Mouse (Mus musculus) midbrain, embryonic 11.5 days (tissue): ENCODE measurements at regions not wholly inside any gene's neighbourhood (a gene's known extent, or its start where the extent isn't known, plus 50 kb on each side); places are given as distances from the start of the nearest gene placed in this dataset.

Source experiments
- ATAC-seq: fragments of 200-750 bp; cut with Nextera tagmentation; 2 replicates; pipeline ENCODE4 v1.8.0; 2017; ENCODE audit warnings: moderate TSS enrichment, moderate library complexity; ENCODE audit not compliant: low FRiP score
- DNase-seq: peaks from one replicate; pipeline ENCODE4 v3.0.0; 2015; ENCODE audit warnings: low spot score; ENCODE audit errors: missing footprints
- H3K27ac ChIP-seq: fragments of 300-500 bp; sonication (generic); 2 replicates; pipeline ENCODE4 v1.5.1; 2014; ENCODE audit warnings: low read depth, low read length
- H3K27me3 ChIP-seq: fragments of 300-500 bp; sonication (generic); 2 replicates; pipeline ENCODE4 v1.6.1; 2014; ENCODE audit warnings: mild to moderate bottlenecking, low read length, moderate library complexity, mixed read lengths; ENCODE audit not compliant: control insufficient read depth, insufficient read depth
- H3K36me3 ChIP-seq: fragments of 300-500 bp; sonication (generic); 2 replicates; pipeline ENCODE4 v1.6.1; 2014; ENCODE audit warnings: mild to moderate bottlenecking, low read length, moderate library complexity, mixed read lengths; ENCODE audit not compliant: control insufficient read depth, insufficient read depth
- H3K4me1 ChIP-seq: fragments of 300-500 bp; sonication (generic); 2 replicates; pipeline ENCODE4 v1.6.1; 2014; ENCODE audit warnings: low read length; ENCODE audit not compliant: control insufficient read depth, insufficient read depth
- H3K4me2 ChIP-seq: fragments of 300-500 bp; sonication (generic); 2 replicates; pipeline ENCODE4 v1.6.1; 2014; ENCODE audit warnings: mild to moderate bottlenecking, moderate library complexity
- H3K4me3 ChIP-seq: fragments of 300-500 bp; sonication (generic); 2 replicates; pipeline ENCODE4 v1.5.1; 2014; ENCODE audit warnings: low read depth, low read length
- H3K9ac ChIP-seq: fragments of 300-500 bp; sonication (generic); 2 replicates; pipeline ENCODE4 v1.6.1; 2014; ENCODE audit warnings: low read length
- H3K9me3 ChIP-seq: fragments of 300-500 bp; sonication (generic); 2 replicates; pipeline ENCODE4 v1.6.1; 2016; ENCODE audit warnings: low read length; ENCODE audit not compliant: control insufficient read depth
- WGBS: fragments of 180-500 bp; shearing (Covaris S2); extraction: QIAGEN DNeasy Blood & Tissue Kit; methylation state at CpG from one replicate; pipeline ENCODE4 v1.1.7; 2014; 5-methylcytosine and 5-hydroxymethylcytosine counted together

DNA sequence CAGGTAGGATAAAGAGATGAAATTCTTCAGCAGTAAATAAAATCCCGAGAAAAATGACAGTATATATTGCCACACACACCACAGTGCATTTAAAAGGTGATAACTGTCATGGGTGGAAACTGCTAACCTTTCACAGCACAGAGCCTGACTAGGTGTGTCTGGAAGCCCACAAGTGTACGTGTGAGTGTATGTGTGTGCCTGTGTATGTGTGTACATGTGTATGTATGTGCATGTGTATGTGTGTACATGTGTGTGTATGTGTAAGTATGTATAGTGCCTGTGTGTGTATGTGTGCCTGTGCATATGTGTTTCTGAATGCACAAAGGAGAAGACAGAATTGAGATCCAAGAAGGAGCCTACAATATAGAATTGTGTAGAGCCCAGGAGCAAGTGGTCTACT lies 485.4 kb downstream of the 1700129C05Rik start:
- no peaks in the 10 kb centered on the region for H3K27me3 ChIP-seq
- H3K9me3 ChIP-seq, result no peaks in the 10 kb centered on the region
- DNase-seq, result no peak
- no peak overlapping the region for H3K4me3 ChIP-seq
- no peak overlapping the region for H3K4me2 ChIP-seq
- no peaks in the 10 kb centered on the region; the same call in 1 of the 2 replicates for H3K4me1 ChIP-seq
- WGBS, result 45% methylated on average over 2 of the region's 2 CpGs
- H3K27ac ChIP-seq, result no peak overlapping the region
- H3K36me3 ChIP-seq, result no peaks in the 10 kb centered on the region
- H3K9ac ChIP-seq, result no peak overlapping the region
- ATAC-seq, result no peak

DNA sequence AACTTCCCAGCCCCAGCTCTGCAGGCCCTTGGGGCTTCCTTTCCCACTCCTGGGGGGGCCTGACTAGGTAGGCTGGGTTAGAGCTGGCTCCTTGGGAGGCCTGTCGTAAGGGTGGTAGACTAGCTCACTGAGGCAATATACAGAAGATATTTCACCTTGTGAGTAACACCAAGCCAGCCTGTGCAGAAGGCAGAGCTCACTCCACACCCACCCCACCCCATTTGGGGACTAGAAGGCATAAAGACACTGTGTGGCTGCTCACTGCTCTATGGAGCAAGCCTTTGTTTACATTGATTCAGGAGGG lies 485.8 kb downstream of the 1700129C05Rik start:
- no peaks in the 10 kb centered on the region for H3K27me3 ChIP-seq
- H3K4me2 ChIP-seq, result no peak overlapping the region
- DNase-seq (no peak), ATAC-seq (no peak)
- no peak overlapping the region for H3K4me3 ChIP-seq
- no peaks in the 10 kb centered on the region for H3K9me3 ChIP-seq
- 8% methylated on average over 1 of the region's 1 CpGs for WGBS
- H3K9ac ChIP-seq, result no peak overlapping the region
- no peak overlapping the region for H3K27ac ChIP-seq
- H3K36me3 ChIP-seq, result no peaks in the 10 kb centered on the region
- no peaks in the 10 kb centered on the region; the same call in 1 of the 2 replicates for H3K4me1 ChIP-seq

DNA sequence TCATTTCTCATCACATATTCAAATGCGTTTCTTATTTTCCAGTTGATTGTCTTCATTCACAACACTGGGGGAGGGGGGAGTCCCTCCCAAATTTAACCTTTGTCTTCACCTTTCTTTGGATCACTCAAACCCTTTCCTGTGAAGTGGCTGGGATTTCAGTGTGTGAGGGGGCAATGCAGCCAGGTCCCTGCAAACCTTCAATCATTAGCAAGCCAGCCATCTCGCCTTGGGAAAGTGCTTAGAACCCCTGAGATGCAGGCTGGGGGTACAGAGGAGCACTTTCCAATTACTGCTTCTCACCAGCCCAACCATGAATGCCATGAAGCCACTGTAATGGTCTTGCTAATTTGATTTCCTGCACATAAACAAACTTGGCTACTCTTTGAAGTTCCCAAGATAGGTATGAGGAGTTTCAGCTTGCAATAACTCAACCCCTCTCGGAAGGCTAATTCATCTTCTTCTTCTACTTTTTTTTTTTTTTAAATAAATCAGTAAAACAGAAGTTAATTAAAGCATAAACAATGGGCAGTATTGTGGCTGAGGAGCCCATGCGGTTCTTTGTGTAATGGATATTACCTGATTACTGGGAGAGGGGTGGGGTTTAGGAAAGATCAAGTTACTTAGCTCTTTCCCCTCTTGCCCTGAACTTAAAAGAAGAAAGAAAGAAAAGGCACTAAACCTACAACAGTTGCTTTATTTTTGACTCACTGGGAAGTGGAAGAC lies 486.3 kb downstream of the 1700129C05Rik start:
- DNase-seq (no peak), ATAC-seq (no peak)
- Histone ChIP-seq H3K4me3 (no peak overlapping the region), H3K27me3 (no peaks in the 10 kb centered on the region), H3K4me2 (no peak overlapping the region), H3K36me3 (no peaks in the 10 kb centered on the region), H3K9me3 (no peaks in the 10 kb centered on the region), H3K9ac (no peak overlapping the region), H3K27ac (no peak overlapping the region), H3K4me1 (no peaks in the 10 kb centered on the region; the same call in 1 of the 2 replicates)
- 12% methylated on average over 4 of the region's 4 CpGs for WGBS

DNA sequence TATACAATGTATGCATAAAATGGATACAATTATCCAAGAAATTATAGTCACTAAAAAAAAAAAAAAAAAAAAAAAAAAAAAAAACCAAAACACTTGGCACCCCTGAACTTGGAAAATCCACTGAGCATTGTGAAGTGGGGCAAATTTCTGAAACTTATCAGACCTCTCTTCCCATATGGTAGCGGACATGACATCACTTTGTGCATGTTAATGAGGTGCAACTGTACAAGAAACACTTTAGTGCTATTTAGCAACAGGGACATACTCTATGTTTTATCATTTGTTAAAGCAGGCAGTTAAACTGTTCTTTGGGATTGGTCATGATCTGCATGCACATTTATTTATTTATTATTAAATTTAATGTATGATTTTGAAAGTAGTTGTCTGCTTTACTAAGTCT lies 489.7 kb downstream of the 1700129C05Rik start:
- H3K36me3 ChIP-seq, result no peaks in the 10 kb centered on the region
- WGBS, result 89% methylated on average over 1 of the region's 1 CpGs
- no peak overlapping the region for H3K9ac ChIP-seq
- no peak overlapping the region for H3K4me2 ChIP-seq
- ATAC-seq (no peak), DNase-seq (no peak)
- H3K27me3 ChIP-seq, result no peaks in the 10 kb centered on the region
- no peaks in the 10 kb centered on the region for H3K9me3 ChIP-seq
- H3K4me1 ChIP-seq, result no peaks in the 10 kb centered on the region; the same call in 1 of the 2 replicates
- no peak overlapping the region for H3K27ac ChIP-seq
- H3K4me3 ChIP-seq, result no peak overlapping the region

DNA sequence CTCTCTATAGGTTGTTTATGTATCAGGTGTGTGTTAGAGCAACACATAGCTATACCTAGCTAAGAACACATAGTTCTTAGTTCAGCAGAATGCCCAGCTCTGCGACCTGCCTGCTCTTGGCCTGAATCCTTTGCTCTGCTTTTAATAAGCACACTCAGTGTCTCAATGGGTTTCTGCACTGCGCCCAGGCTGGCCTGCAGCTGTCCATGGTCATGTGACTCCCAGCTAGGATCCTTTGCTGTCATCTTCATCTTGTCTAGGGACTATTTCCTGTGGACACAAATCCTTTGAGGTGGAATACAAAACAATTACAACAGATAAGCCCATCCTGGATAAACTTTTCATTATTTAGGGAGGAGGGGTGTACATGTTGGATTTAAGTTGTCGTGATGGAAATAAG lies 490.7 kb downstream of the 1700129C05Rik start:
- no peak for DNase-seq
- Histone ChIP-seq H3K4me3 (no peak overlapping the region), H3K27ac (no peak overlapping the region), H3K9ac (no peak overlapping the region), H3K4me2 (no peak overlapping the region), H3K27me3 (no peaks in the 10 kb centered on the region), H3K4me1 (no peaks in the 10 kb centered on the region; the same call in 1 of the 2 replicates), H3K36me3 (no peaks in the 10 kb centered on the region), H3K9me3 (no peaks in the 10 kb centered on the region)
- no peak for ATAC-seq
- 82% methylated on average over 3 of the region's 3 CpGs for WGBS

DNA sequence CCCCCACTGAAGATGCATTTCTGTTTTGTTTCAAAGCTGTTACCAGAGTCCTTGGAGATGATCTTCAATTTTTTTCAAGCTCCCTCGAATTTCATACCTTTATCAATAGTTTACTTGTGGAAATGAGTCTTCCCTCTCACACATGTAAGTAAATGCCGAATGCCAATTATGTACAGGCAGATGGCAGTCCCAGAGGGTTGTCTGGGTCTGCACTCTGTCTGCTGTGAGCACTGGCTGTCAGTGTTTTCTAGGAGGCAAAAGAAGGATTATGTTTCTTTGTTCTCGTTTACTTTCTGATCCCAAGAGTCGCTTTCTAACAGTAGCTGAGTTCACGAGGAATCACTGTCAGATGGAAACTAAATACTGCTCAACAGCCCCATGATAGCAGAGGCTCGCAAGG lies 491.5 kb downstream of the 1700129C05Rik start:
- no peak overlapping the region for H3K27ac ChIP-seq
- H3K4me3 ChIP-seq, result no peak overlapping the region
- no peak overlapping the region for H3K4me2 ChIP-seq
- ATAC-seq (no peak), DNase-seq (no peak)
- no peaks in the 10 kb centered on the region for H3K9me3 ChIP-seq
- H3K4me1 ChIP-seq, result no peaks in the 10 kb centered on the region; the same call in 1 of the 2 replicates
- no peak overlapping the region for H3K9ac ChIP-seq
- H3K36me3 ChIP-seq, result no peaks in the 10 kb centered on the region
- WGBS, result 38% methylated on average over 6 of the region's 6 CpGs
- H3K27me3 ChIP-seq, result no peaks in the 10 kb centered on the region

DNA sequence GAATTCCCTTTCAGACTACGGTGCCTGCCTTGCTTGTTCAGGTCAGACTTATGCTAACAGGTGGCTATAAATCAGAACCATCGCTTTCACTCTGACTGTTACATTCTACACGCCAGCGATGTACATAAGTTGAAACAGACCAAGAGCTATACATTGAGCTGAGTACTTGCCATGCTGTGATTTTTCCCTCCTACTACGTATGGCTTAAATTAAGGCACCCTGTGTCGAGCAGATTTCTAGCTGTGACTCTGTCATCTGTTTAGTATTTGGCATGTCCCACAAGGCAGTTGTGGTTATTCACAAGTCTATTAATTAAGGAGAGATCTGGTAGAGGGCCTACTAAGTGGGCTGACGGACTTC lies 504.4 kb downstream of the 1700129C05Rik start:
- Histone ChIP-seq H3K36me3 (no peaks in the 10 kb centered on the region), H3K27ac (no peak overlapping the region), H3K27me3 (peaks cover 4% of the 10 kb centered on the region; the same call in 1 of the 2 replicates), H3K4me3 (no peak overlapping the region), H3K9ac (no peak overlapping the region), H3K4me2 (no peak overlapping the region), H3K9me3 (no peaks in the 10 kb centered on the region), H3K4me1 (peaks cover 4% of the 10 kb centered on the region; the same call in 1 of the 2 replicates)
- ATAC-seq, result no peak
- WGBS, result 78% methylated on average over 7 of the region's 7 CpGs
- no peak for DNase-seq

DNA sequence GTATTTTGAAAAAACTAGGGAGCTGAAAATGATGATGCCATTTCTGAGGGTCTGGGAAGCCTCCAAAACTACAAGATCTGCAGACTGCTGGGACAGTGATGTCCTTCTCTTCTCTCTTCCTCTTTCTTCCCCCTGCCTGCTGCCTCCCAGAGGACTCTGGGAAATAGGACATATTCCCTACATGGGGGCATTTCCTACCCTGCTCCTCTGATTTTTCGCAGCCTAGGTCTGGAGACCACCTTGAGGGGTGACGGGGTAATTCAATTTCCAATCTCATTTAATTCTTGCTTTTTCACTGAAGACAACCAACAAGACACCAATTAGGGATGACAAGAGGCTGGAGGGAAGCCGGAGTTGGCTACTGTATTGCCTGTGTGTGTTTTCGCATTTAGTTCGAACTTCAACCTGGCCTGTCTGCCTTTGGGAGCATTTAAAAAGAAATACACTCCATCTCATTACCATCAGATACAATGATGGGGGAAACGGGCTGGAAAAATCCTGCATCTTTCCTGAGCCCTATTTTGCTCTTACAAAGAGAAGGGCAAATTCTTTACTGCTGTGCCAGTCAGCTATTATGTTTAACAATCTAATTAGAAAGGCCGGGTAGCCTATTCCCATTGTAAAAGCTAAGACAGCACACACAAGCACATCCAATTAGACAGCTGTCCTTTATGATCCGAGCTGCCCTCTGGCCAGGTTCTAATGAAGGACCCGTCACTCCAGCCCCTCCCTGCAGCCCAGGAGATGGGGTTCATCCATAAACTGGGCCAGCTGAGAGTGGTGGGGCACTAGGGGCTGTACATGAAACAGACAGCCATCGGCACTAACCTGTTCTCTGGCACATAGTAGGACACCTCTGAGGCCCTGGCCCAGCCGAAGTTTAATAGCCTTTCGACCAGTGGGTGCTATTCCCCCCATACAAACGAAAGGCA lies 505.0 kb downstream of the 1700129C05Rik start:
- Histone ChIP-seq H3K4me1 (peaks cover 4% of the 10 kb centered on the region; the same call in 1 of the 2 replicates), H3K27ac (no peak overlapping the region), H3K4me2 (no peak overlapping the region), H3K27me3 (peaks cover 4% of the 10 kb centered on the region; the same call in 1 of the 2 replicates), H3K36me3 (no peaks in the 10 kb centered on the region), H3K4me3 (no peak overlapping the region), H3K9me3 (no peaks in the 10 kb centered on the region), H3K9ac (no peak overlapping the region)
- peak; percentile 55; the same call in 1 of the 2 replicates for ATAC-seq
- WGBS, result 51% methylated on average over 13 of the region's 13 CpGs
- no peak for DNase-seq

DNA sequence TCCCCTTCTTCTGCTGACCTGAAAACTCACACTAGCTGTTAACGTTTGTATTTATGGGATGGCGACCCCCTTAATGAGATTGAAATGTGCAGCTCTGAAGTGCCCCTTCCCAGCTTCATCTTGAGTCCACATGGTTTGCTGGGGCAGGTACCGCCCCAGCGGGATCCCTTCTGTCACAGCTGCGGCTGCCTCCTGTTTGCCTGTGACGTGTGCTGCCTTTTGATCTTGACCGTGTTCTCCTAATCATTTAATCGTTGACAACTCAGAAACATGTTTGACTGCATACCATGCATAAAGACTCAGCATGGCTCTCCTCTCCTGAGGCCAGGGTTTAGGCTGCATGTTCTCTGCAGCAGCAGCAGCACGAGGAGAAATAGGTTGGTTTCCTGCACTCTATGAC lies 511.5 kb downstream of the 1700129C05Rik start:
- H3K4me2 ChIP-seq, result no peak overlapping the region
- no peak for DNase-seq
- H3K27ac ChIP-seq, result no peak overlapping the region
- H3K36me3 ChIP-seq, result no peaks in the 10 kb centered on the region
- no peak overlapping the region for H3K9ac ChIP-seq
- no peaks in the 10 kb centered on the region for H3K9me3 ChIP-seq
- H3K4me1 ChIP-seq, result peaks cover 13% of the 10 kb centered on the region
- peaks cover 3% of the 10 kb centered on the region; the same call in 1 of the 2 replicates for H3K27me3 ChIP-seq
- no peak overlapping the region for H3K4me3 ChIP-seq
- WGBS, result 42% methylated on average over 9 of the region's 9 CpGs
- ATAC-seq, result peak; percentile 38; the same call in 1 of the 2 replicates
